Mouse (Mus musculus) midbrain, embryonic 14.5 days (tissue): Measurements from ENCODE around the gene BC029722. TPM values are rescaled to one million over a fixed set of nuclear protein-coding genes. Genes with fewer than 3 reads are reported as not detected.

Source experiments
- ATAC-seq: fragments of 200-750 bp; cut with Nextera tagmentation; 2 replicates; pipeline ENCODE4 v1.8.0; 2017; ENCODE audit warnings: moderate number of reproducible peaks, moderate library complexity; ENCODE audit not compliant: low FRiP score, low TSS enrichment
- DNase-seq: peaks from one replicate; pipeline ENCODE4 v3.0.0-alpha.2; 2015
- H3K27ac ChIP-seq: fragments of 300-500 bp; sonication (generic); replicated peaks from 2 replicates; pipeline ENCODE4 v1.5.1; 2014; ENCODE audit warnings: mild to moderate bottlenecking, low read depth, low read length, moderate library complexity
- H3K27me3 ChIP-seq: fragments of 300-500 bp; sonication (generic); 2 replicates; pipeline ENCODE4 v1.6.1; 2014; ENCODE audit warnings: low read length, control low read depth, mixed read lengths; ENCODE audit not compliant: control insufficient read depth, insufficient read depth
- H3K36me3 ChIP-seq: fragments of 300-500 bp; sonication (generic); 2 replicates; pipeline ENCODE4 v1.6.1; 2014; ENCODE audit warnings: low read length, control low read depth; ENCODE audit not compliant: control insufficient read depth, insufficient read depth
- H3K4me1 ChIP-seq: fragments of 300-500 bp; sonication (generic); 2 replicates; pipeline ENCODE4 v1.6.1; 2014; ENCODE audit warnings: mild to moderate bottlenecking, antibody characterized with exemption, low read length, control low read depth; ENCODE audit not compliant: control insufficient read depth, insufficient read depth
- H3K4me2 ChIP-seq: fragments of 300-500 bp; sonication (generic); 2 replicates; pipeline ENCODE4 v1.6.1; 2014; ENCODE audit warnings: mild to moderate bottlenecking, low read length, moderate library complexity
- H3K4me3 ChIP-seq: fragments of 300-500 bp; sonication (generic); replicated peaks from 2 replicates; pipeline ENCODE4 v1.5.1; 2014; ENCODE audit warnings: low read depth, low read length
- H3K9ac ChIP-seq: fragments of 300-500 bp; sonication (generic); replicated peaks from 2 replicates; pipeline ENCODE4 v1.6.1; 2014; ENCODE audit warnings: mild to moderate bottlenecking, low read length, moderate library complexity
- H3K9me3 ChIP-seq: fragments of 300-500 bp; sonication (generic); 2 replicates; pipeline ENCODE4 v1.6.1; 2016; ENCODE audit warnings: low read length, control low read depth, mixed read lengths; ENCODE audit not compliant: control insufficient read depth
- WGBS: fragments of 180-500 bp; shearing (Covaris S2); extraction: QIAGEN DNeasy Blood & Tissue Kit; methylation state at CpG from one replicate; pipeline ENCODE4 v1.1.7; 2014; 5-methylcytosine and 5-hydroxymethylcytosine counted together
- polyA plus RNA-seq: library from polyadenylated mRNA; unstranded; fragments of >200 nt; fragmentation: Nextera tagmentation; extraction: Ambion mirVana; gene quantifications from 2 replicates; pipeline ENCODE4 v1.2.1, GENCODE M21; 2014

BC029722 gene
- 25.5 and 38.5 TPM in 2 replicates for polyA plus RNA-seq

GRCm38 (mm10) chr2:155819392-155819448 lies at the start of gene BC029722:
Gene BC029722, minus strand, starts transcription at chr2:155819426.
- Histone ChIP-seq H3K27me3 (no peaks in the 10 kb centered on the region), H3K36me3 (peaks cover 56% of the 10 kb centered on the region), H3K4me1 (peaks cover 17% of the 10 kb centered on the region), H3K4me2 (peak within 1 kb of the TSS; percentile 84), H3K4me3 (peak within 1 kb of the TSS; percentile 48), H3K9ac (peak within 1 kb of the TSS; percentile 78), H3K9me3 (no peaks in the 10 kb centered on the region), H3K27ac (peak within 1 kb of the TSS; percentile 83)
- DNase-seq (no peak), ATAC-seq (no peak)

DNA sequence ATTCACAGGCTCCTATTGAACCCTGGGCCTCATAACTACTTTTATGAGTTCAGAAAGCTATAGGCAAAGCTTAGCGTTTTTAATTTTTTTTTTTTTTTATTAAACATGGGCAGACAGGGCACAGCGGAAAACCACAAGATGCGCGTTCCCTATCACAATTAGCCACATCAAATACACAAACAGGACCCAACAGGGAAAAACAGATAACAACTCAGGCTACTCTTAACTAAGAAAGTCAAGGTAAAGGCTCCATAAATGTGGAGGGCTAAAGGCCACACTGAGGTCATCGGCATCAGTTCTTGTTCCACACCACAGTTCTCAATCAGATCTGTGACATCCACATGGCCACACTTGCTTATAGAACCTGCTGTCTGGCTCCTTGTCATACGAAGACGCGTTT lies 49.1 kb upstream of the BC029722 start:
- H3K4me2 ChIP-seq, result no peak overlapping the region
- no peaks in the 10 kb centered on the region for H3K9me3 ChIP-seq
- peaks cover 6% of the 10 kb centered on the region; the same call in 1 of the 2 replicates for H3K4me1 ChIP-seq
- no peak for ATAC-seq
- H3K27ac ChIP-seq, result no peak overlapping the region
- no peak overlapping the region for H3K9ac ChIP-seq
- WGBS, result 97% methylated on average over 8 of the region's 8 CpGs
- H3K36me3 ChIP-seq, result peaks cover 10% of the 10 kb centered on the region; the same call in 1 of the 2 replicates
- no peak for DNase-seq
- no peaks in the 10 kb centered on the region for H3K27me3 ChIP-seq
- no peak overlapping the region for H3K4me3 ChIP-seq

DNA sequence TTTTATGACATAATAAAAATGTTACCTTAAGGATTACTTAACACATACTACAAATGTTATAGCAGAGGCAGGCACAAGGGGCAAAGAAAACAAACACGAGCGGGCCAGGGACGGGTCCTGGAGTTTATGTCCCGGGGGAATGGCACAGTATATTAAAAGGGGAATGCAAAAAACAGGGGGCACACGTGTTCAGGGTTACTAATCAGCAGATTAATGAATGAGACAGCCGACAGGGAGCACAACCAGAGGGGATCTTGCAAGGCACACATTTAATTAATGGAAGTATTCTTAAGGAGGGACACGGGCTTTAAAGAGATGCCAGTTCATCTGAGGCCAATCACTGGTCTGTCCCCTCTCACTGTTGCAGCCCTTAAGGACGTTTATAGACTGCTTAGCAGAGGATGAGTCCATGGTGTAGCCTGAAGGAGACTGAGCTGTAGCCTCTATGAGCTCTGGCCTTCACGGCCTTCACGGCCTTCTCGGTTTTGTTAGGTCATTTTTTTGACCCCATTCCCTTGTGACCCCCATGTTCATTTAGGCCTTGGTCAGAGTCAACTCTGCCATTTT lies 44.2 kb upstream of the BC029722 start:
- Histone ChIP-seq H3K9me3 (no peaks in the 10 kb centered on the region), H3K4me1 (peaks cover 8% of the 10 kb centered on the region; the same call in 1 of the 2 replicates), H3K9ac (no peak overlapping the region), H3K27me3 (no peaks in the 10 kb centered on the region), H3K36me3 (0 out of 2 replicates have a peak, but pooled peaks cover under 1% of the 10 kb centered on the region), H3K27ac (0 out of 2 replicates have a peak overlapping the region, but pooled peaks have one; percentile 23), H3K4me2 (peak overlapping the region; percentile 40), H3K4me3 (no peak overlapping the region)
- WGBS, result 46% methylated on average over 11 of the region's 11 CpGs
- DNase-seq (peak; percentile 67), ATAC-seq (peak; percentile 76)

DNA sequence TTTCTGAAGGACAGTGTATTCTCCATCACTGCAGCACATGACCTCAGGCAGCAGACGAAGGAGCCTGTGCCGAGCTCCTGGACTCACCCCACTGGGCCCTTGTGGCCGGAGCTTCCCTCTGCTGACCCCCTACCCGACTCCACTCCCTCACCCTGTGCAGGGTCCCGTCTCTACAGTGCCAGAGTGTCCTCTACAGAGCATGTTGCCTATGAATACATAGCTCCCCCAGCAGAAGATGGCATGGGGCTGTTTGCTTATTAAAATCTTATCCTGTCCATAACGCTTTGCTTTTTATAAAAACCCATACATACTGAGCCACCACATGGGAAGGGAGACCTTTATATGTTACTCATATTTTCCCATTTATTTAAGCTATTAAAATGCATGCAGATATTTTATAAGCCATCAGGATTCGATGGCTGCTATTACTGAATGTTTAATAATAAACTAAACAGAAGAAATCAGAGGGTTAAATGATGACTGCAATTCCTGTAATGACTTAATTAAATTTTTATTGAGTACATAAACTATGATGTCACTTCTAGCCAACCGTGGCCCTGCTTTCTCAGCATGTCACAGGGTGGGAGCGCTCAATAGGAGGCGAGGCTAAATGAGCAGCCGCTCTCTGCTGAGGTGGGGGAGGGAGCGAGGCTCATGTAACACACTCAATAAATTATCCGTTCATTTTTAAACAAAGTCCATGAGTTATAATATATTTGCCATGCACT lies 43.5 kb upstream of the BC029722 start:
- WGBS, result 62% methylated on average over 13 of the region's 13 CpGs
- H3K36me3 ChIP-seq, result 0 out of 2 replicates have a peak, but pooled peaks cover under 1% of the 10 kb centered on the region
- H3K4me1 ChIP-seq, result peaks cover 8% of the 10 kb centered on the region; the same call in 1 of the 2 replicates
- DNase-seq (peak; percentile 81), ATAC-seq (peak; percentile 91)
- peak overlapping the region; percentile 40 for H3K4me2 ChIP-seq
- no peak overlapping the region for H3K9ac ChIP-seq
- no peak overlapping the region for H3K4me3 ChIP-seq
- no peaks in the 10 kb centered on the region for H3K9me3 ChIP-seq
- H3K27me3 ChIP-seq, result no peaks in the 10 kb centered on the region
- peak overlapping the region; percentile 32 for H3K27ac ChIP-seq

DNA sequence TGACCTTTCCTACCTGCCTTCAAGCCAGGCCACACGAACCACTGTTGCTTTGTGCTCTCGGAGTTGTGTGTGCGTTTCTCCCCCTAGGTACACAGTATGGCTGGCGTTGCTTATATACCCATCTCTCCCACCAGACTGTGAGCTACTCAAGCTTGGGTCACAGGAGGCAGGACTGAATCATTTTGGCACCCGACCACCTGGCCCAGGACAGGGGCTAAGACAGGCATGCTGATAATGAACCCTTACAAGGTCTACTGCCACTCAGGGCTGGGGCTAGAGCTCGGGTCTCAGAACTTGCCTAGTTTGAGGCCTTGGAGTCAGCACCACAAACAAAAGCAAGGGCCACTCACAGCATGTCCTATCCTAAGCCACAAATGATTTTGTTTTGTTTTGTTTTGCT lies 42.4 kb upstream of the BC029722 start:
- Histone ChIP-seq H3K4me2 (no peak overlapping the region), H3K4me1 (peaks cover 8% of the 10 kb centered on the region; the same call in 1 of the 2 replicates), H3K27ac (no peak overlapping the region), H3K9ac (no peak overlapping the region), H3K36me3 (0 out of 2 replicates have a peak, but pooled peaks cover 3% of the 10 kb centered on the region), H3K27me3 (no peaks in the 10 kb centered on the region), H3K9me3 (no peaks in the 10 kb centered on the region), H3K4me3 (no peak overlapping the region)
- 92% methylated on average over 6 of the region's 6 CpGs for WGBS
- DNase-seq (no peak), ATAC-seq (no peak)

DNA sequence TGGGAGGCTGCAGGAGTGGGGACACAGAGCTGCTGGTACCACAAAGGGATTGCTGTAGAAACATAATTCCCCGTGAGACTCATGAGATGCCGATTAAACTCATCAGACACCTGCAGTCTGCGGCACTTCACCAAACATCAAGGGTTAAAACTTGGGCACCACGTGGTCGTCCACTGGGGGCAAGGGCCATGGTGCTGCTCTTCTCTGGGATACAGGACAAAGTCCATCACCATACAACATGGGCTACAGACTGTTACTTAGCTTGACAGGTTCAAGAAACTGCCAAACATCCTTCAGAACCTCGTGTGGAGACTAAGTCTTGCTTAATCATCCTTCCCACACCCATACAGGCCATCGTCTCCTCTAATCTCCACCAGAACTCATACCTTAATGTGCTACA lies 40.9 kb upstream of the BC029722 start:
- 0 out of 2 replicates have a peak, but pooled peaks cover 5% of the 10 kb centered on the region for H3K36me3 ChIP-seq
- no peak overlapping the region for H3K27ac ChIP-seq
- H3K4me2 ChIP-seq, result no peak overlapping the region
- ATAC-seq (no peak), DNase-seq (no peak)
- peaks cover 8% of the 10 kb centered on the region; the same call in 1 of the 2 replicates for H3K4me1 ChIP-seq
- H3K9ac ChIP-seq, result no peak overlapping the region
- H3K9me3 ChIP-seq, result no peaks in the 10 kb centered on the region
- H3K27me3 ChIP-seq, result no peaks in the 10 kb centered on the region
- H3K4me3 ChIP-seq, result no peak overlapping the region
- 84% methylated on average over 7 of the region's 7 CpGs for WGBS

DNA sequence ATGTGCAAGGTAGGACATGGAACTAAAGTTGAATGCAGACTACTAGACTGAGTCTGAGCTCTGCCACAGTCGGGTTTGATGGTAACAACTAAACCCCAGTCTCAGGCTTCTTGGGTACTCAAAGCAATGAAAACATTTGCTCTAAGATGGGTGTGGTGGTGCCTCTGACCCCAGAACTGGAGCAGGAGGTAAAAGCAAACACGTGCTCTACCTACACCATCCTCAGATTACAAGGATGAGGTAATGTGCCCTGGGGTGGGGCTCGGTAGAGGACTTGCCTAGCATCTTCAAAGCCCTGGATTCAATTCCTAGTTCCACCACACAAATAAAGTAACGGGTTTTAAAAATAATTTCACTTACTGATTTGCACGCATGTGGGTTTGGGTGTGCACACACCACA lies 33.3 kb upstream of the BC029722 start:
- DNase-seq (no peak), ATAC-seq (no peak)
- H3K9me3 ChIP-seq, result no peaks in the 10 kb centered on the region
- H3K4me1 ChIP-seq, result no peaks in the 10 kb centered on the region
- WGBS, result 93% methylated on average over 5 of the region's 5 CpGs
- no peak overlapping the region for H3K9ac ChIP-seq
- no peaks in the 10 kb centered on the region for H3K27me3 ChIP-seq
- no peak overlapping the region for H3K4me2 ChIP-seq
- no peak overlapping the region for H3K27ac ChIP-seq
- H3K4me3 ChIP-seq, result no peak overlapping the region
- H3K36me3 ChIP-seq, result peaks cover 45% of the 10 kb centered on the region

- Histone ChIP-seq H3K36me3 (peaks cover 66% of the 10 kb centered on the region), H3K27me3 (no peaks in the 10 kb centered on the region), H3K9me3 (no peaks in the 10 kb centered on the region), H3K9ac (no peak overlapping the region), H3K4me1 (no peaks in the 10 kb centered on the region), H3K4me2 (no peak overlapping the region), H3K4me3 (no peak overlapping the region), H3K27ac (no peak overlapping the region)
- WGBS, result 87% methylated on average over 7 of the region's 7 CpGs
- no peak for DNase-seq
- no peak for ATAC-seq
These were observed 30.9 kb upstream of the BC029722 start for GRCm38 (mm10) chr2:155850120-155850519.

DNA sequence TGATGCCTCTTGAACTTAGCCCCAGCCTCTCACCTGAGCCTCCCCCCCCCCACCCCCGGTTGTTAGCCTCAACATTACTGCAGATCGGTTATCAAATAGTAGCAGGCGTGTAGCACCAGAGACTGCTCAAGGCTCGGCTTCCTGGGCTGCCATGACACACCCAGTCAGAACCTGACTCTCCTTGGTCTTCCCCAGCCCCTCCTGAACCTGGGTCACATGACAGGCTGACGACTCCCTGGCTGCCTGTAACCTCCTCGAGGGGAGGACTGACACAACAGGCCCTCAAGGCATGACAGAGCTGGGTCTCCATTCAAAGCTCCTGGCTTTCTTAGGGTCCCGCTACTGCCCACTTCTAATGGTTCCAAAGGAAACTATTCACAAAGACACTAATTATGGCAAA lies 30.2 kb upstream of the BC029722 start:
- Histone ChIP-seq H3K27me3 (no peaks in the 10 kb centered on the region), H3K36me3 (peaks cover 71% of the 10 kb centered on the region), H3K9ac (no peak overlapping the region), H3K4me3 (no peak overlapping the region), H3K4me1 (no peaks in the 10 kb centered on the region), H3K27ac (no peak overlapping the region), H3K9me3 (no peaks in the 10 kb centered on the region), H3K4me2 (no peak overlapping the region)
- 76% methylated on average over 7 of the region's 7 CpGs for WGBS
- DNase-seq, result no peak
- no peak for ATAC-seq
